Mouse (Mus musculus) midbrain, embryonic 14.5 days (tissue): ENCODE measurements around the gene Gxylt1. TPM values are rescaled to one million over a fixed set of nuclear protein-coding genes. Genes with fewer than 3 reads are reported as not detected.
"Not testable (repeated sequence)": the region's sequence is repeated elsewhere in the genome, so short reads cannot be mapped to it uniquely, and the experiment has no call there.

ENCODE experiments used
- ATAC-seq: fragments of 200-750 bp; cut with Nextera tagmentation; 2 replicates; pipeline ENCODE4 v1.8.0; 2017; ENCODE audit warnings: moderate number of reproducible peaks, moderate library complexity; ENCODE audit not compliant: low FRiP score, low TSS enrichment
- DNase-seq: peaks from one replicate; pipeline ENCODE4 v3.0.0-alpha.2; 2015
- H3K27ac ChIP-seq: fragments of 300-500 bp; sonication (generic); replicated peaks from 2 replicates; pipeline ENCODE4 v1.5.1; 2014; ENCODE audit warnings: mild to moderate bottlenecking, low read depth, low read length, moderate library complexity
- H3K27me3 ChIP-seq: fragments of 300-500 bp; sonication (generic); 2 replicates; pipeline ENCODE4 v1.6.1; 2014; ENCODE audit warnings: low read length, control low read depth, mixed read lengths; ENCODE audit not compliant: control insufficient read depth, insufficient read depth
- H3K36me3 ChIP-seq: fragments of 300-500 bp; sonication (generic); 2 replicates; pipeline ENCODE4 v1.6.1; 2014; ENCODE audit warnings: low read length, control low read depth; ENCODE audit not compliant: control insufficient read depth, insufficient read depth
- H3K4me1 ChIP-seq: fragments of 300-500 bp; sonication (generic); 2 replicates; pipeline ENCODE4 v1.6.1; 2014; ENCODE audit warnings: mild to moderate bottlenecking, antibody characterized with exemption, low read length, control low read depth; ENCODE audit not compliant: control insufficient read depth, insufficient read depth
- H3K4me2 ChIP-seq: fragments of 300-500 bp; sonication (generic); 2 replicates; pipeline ENCODE4 v1.6.1; 2014; ENCODE audit warnings: mild to moderate bottlenecking, low read length, moderate library complexity
- H3K4me3 ChIP-seq: fragments of 300-500 bp; sonication (generic); replicated peaks from 2 replicates; pipeline ENCODE4 v1.5.1; 2014; ENCODE audit warnings: low read depth, low read length
- H3K9ac ChIP-seq: fragments of 300-500 bp; sonication (generic); replicated peaks from 2 replicates; pipeline ENCODE4 v1.6.1; 2014; ENCODE audit warnings: mild to moderate bottlenecking, low read length, moderate library complexity
- H3K9me3 ChIP-seq: fragments of 300-500 bp; sonication (generic); 2 replicates; pipeline ENCODE4 v1.6.1; 2016; ENCODE audit warnings: low read length, control low read depth, mixed read lengths; ENCODE audit not compliant: control insufficient read depth
- WGBS: fragments of 180-500 bp; shearing (Covaris S2); extraction: QIAGEN DNeasy Blood & Tissue Kit; methylation state at CpG from one replicate; pipeline ENCODE4 v1.1.7; 2014; 5-methylcytosine and 5-hydroxymethylcytosine counted together
- polyA plus RNA-seq: library from polyadenylated mRNA; unstranded; fragments of >200 nt; fragmentation: Nextera tagmentation; extraction: Ambion mirVana; gene quantifications from 2 replicates; pipeline ENCODE4 v1.2.1, GENCODE M21; 2014

The Gxylt1 gene
- polyA plus RNA-seq, 1 experiment from 2014 or later: 7.3 TPM

DNA sequence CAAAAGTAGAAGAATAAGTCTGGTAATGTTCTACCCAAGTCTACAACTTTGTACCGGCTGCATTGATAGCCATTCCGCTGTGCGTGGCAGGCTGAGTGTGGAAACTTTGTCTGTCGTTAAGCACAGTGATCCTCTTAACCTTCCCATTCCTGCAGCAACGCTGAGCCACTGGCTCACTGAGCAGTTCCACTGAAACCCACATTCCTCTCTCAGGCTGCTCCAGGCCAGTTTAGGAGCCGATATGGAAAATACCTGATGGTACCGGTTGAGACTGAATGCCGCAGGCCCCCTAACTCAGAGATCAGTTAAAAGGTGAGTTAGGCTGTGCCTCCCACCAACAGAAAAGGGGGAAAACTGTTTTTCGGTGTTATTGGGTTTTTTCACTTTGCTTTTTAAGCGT lies 19.7 kb downstream of the Gxylt1 start:
- no peak overlapping the region for H3K4me3 ChIP-seq
- WGBS: 90% methylated on average over 10 of the region's 10 CpGs
- no peak overlapping the region for H3K9ac ChIP-seq
- H3K27ac ChIP-seq: no peak overlapping the region
- H3K36me3 ChIP-seq: peaks cover 37% of the 10 kb centered on the region
- no peaks in the 10 kb centered on the region for H3K9me3 ChIP-seq
- no peak for DNase-seq
- H3K27me3 ChIP-seq: no peaks in the 10 kb centered on the region
- no peaks in the 10 kb centered on the region for H3K4me1 ChIP-seq
- no peak for ATAC-seq
- H3K4me2 ChIP-seq: no peak overlapping the region

DNA sequence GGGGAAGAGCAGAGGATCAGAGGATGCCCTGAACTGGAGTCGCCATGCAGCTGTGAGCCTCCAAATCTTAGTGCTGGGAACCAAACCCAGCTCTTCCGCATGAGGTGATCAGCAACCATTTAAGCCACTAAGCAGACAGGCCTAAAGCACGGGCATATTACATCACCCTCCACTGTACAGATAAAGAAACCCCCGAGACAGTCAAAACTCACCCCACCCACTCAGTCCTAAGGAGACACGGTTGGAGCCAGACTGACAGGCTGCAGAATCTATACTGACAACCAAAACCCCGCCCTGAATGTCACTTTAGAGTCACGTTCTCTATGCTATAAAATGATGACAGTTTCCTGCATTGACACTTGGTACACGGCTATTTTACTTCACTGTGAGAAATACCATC lies 21.8 kb downstream of the Gxylt1 start:
- H3K4me1 ChIP-seq: no peaks in the 10 kb centered on the region
- no peak overlapping the region for H3K4me3 ChIP-seq
- H3K36me3 ChIP-seq: peaks cover 29% of the 10 kb centered on the region
- DNase-seq (no peak), ATAC-seq (no peak)
- no peaks in the 10 kb centered on the region for H3K27me3 ChIP-seq
- WGBS: 83% methylated on average over 8 of the region's 8 CpGs
- no peak overlapping the region for H3K9ac ChIP-seq
- no peak overlapping the region for H3K27ac ChIP-seq
- H3K4me2 ChIP-seq: no peak overlapping the region
- no peaks in the 10 kb centered on the region for H3K9me3 ChIP-seq

DNA sequence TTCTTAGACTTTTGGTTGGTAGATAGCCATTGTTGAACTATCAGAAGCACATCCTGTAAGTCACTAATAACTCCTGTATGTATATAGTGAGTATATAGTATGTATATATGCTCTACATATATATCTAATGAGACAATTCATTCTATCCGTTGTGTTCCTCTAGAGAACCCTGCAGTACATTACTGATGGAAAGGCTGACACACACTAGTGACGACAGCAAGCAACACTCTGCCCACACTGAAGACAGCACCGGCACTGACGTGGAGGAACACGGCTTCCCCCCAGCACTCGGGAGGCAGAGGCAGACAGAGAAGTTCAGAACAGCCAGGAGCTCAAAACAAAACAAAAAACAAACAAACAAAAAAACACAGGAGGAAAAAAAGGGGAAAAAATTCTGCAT lies 22.6 kb downstream of the Gxylt1 start:
- no peak overlapping the region for H3K27ac ChIP-seq
- no peak for ATAC-seq

DNA sequence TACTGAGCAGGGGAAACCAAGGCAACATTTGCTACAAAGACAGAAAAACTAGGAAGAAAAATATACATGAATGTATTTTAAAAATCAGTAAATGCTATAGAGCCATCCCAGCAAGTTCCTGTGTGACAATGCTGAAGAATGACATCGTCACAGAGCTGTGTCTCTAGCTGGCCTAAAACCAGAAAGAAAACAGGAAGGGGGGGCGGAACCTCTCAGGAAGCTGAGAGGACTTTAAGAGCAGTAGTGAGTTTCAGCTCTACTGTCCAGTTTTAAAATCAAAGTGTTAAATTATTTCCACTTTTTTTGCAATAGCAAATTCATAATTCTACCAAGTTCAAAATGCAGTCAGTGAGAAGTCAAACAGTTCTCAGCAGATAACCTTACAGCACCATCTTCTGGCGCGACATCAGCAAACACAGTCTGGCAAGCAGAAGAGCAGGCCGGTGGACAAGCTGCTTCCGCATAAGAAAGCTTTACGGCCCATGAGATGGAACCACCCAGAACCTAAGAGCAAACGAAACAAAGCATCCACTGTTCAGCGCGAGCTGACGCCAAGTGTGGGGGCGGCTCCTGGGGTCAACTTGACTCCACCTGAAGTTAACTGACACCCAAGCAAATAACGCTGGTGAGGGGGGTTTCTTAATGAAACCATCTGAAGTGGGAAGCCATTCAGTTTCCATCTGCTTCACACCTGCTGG lies 23.3 kb downstream of the Gxylt1 start:
- Histone ChIP-seq H3K36me3 (peaks cover 30% of the 10 kb centered on the region), H3K9me3 (no peaks in the 10 kb centered on the region), H3K4me3 (no peak overlapping the region), H3K4me2 (no peak overlapping the region), H3K27ac (no peak overlapping the region), H3K9ac (no peak overlapping the region), H3K4me1 (no peaks in the 10 kb centered on the region), H3K27me3 (no peaks in the 10 kb centered on the region)
- 87% methylated on average over 13 of the region's 13 CpGs for WGBS
- peak; percentile 53 for DNase-seq
- no peak for ATAC-seq

More for the DNA sequence above, 22.6 kb downstream of the Gxylt1 start:
- H3K36me3 ChIP-seq: peaks cover 28% of the 10 kb centered on the region
- H3K27me3 ChIP-seq: no peaks in the 10 kb centered on the region
- H3K4me2 ChIP-seq: no peak overlapping the region
- no peak overlapping the region for H3K9ac ChIP-seq
- DNase-seq: no peak
- 89% methylated on average over 6 of the region's 6 CpGs for WGBS
- H3K9me3 ChIP-seq: no peaks in the 10 kb centered on the region
- H3K4me1 ChIP-seq: no peaks in the 10 kb centered on the region
- no peak overlapping the region for H3K4me3 ChIP-seq

DNA sequence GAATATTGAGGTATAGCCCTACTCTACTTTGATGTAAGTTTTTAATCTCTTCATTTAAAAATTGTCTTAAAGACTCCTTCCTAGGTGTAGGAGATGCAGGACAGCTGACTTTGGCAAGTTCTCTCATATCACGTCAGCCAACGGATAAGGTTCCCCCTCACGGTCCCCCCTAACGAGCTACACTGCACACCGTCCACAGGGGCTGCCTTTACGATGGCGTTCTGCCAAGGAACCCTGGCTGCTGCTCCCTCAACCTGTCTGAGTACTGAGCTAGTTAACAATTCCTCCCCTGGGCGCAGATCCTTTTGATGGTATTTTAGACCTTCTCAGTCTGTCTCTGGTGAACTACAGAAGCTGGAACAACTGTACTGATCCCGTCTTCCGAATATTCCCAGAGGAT lies 31.8 kb downstream of the Gxylt1 start:
- no peak overlapping the region for H3K9ac ChIP-seq
- no peak for ATAC-seq
- WGBS: 70% methylated on average over 10 of the region's 10 CpGs
- no peaks in the 10 kb centered on the region for H3K4me1 ChIP-seq
- H3K4me2 ChIP-seq: no peak overlapping the region
- no peak for DNase-seq
- no peak overlapping the region for H3K4me3 ChIP-seq
- H3K27ac ChIP-seq: no peak overlapping the region
- H3K27me3 ChIP-seq: no peaks in the 10 kb centered on the region
- peaks cover 43% of the 10 kb centered on the region for H3K36me3 ChIP-seq
- no peaks in the 10 kb centered on the region for H3K9me3 ChIP-seq

DNA sequence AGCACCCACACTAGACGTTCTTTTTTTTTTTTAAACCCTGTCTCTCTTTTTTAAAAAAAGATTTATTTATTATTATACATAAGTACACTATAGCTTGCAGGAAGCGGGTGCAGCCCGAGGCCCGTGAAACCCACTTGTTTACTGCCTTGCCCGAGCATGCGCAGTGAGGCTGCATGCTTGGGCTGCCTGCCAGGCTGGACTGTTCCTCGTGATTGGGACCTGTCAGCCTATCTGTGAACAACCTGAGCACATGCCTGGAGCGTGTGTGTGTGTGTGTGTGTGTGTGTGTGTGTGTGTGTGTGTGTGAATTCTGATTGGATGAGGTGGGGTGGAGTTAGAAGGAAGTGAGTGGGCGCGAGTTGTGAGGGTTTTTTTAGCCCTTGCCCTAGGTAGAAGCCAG lies 38.5 kb downstream of the Gxylt1 start:
- H3K4me1 ChIP-seq, H3K9me3 ChIP-seq, DNase-seq, H3K4me3 ChIP-seq, H3K9ac ChIP-seq, H3K36me3 ChIP-seq, H3K27me3 ChIP-seq, ATAC-seq, H3K27ac ChIP-seq, H3K4me2 ChIP-seq: not testable (repeated sequence)
- 95% methylated on average over 10 of the region's 10 CpGs for WGBS

DNA sequence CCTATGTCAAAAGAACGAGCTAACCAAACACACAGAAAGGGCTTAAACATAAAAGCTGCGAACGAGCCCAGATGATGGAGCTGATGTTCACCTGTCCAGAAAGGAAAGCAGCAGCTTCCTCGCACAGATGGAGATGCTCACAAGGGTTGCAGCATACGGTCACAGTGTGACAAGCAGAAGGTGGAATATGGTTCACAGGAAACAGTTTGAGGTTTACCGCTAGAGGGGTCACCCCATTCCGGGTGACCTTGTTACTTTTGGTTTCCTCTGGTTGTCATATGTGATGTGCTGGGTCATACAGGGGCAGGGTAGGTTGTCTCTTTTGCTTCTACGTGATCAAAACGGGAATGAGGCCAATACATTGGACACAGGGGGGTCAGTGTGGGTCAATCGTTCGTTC lies 46.0 kb downstream of the Gxylt1 start:
- no peak overlapping the region for H3K4me3 ChIP-seq
- H3K27me3 ChIP-seq: no peaks in the 10 kb centered on the region
- DNase-seq (no peak), ATAC-seq (no peak)
- H3K36me3 ChIP-seq: no peaks in the 10 kb centered on the region
- 89% methylated on average over 11 of the region's 11 CpGs for WGBS
- H3K4me1 ChIP-seq: no peaks in the 10 kb centered on the region
- H3K9me3 ChIP-seq: no peaks in the 10 kb centered on the region; the same call in 1 of the 2 replicates
- H3K9ac ChIP-seq: no peak overlapping the region
- no peak overlapping the region for H3K27ac ChIP-seq
- H3K4me2 ChIP-seq: no peak overlapping the region

DNA sequence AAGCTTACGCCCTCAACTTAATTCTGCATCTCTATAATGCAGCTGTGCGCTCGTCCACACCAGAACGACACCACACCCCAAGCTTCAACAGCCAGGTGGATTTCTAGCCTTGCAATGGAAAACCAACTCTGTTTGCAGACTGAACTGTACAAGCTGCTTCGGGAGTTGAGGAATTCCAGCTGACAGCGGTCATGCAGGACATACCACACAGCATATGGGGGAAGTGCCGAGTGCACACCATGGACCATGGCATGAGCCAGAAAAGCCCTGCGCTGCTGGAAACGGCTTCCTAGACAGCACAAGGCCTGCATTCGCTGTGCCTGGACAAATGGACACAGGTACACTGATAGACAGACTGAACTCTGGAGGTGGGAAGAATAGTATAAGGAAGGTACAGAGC lies 46.6 kb downstream of the Gxylt1 start:
- WGBS: 93% methylated on average over 10 of the region's 10 CpGs
- H3K27me3 ChIP-seq: no peaks in the 10 kb centered on the region
- no peak overlapping the region for H3K9ac ChIP-seq
- DNase-seq (no peak), ATAC-seq (no peak)
- no peaks in the 10 kb centered on the region for H3K4me1 ChIP-seq
- H3K4me3 ChIP-seq: no peak overlapping the region
- H3K4me2 ChIP-seq: no peak overlapping the region
- H3K9me3 ChIP-seq: no peaks in the 10 kb centered on the region; the same call in 1 of the 2 replicates
- no peaks in the 10 kb centered on the region for H3K36me3 ChIP-seq
- H3K27ac ChIP-seq: no peak overlapping the region

DNA sequence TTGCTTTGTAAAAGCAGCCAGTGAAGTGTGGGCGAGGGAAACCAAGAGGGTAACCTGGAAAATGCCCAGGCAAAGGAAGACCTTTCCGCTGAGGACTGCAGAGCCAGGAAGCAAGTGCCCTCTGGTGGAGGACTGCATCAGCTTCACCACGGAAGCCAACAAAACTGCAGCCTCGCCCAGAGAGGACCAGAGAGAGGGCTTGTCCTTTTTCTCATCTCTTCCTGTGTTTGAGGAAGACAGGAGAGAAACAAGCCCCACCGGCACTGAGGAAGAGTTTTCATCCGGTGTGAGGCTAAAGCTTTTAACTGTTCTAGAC lies 47.3 kb downstream of the Gxylt1 start:
- no peak overlapping the region for H3K4me2 ChIP-seq
- H3K9ac ChIP-seq: no peak overlapping the region
- DNase-seq: peak; percentile 87
- 25% methylated on average over 6 of the region's 6 CpGs for WGBS
- H3K27ac ChIP-seq: no peak overlapping the region
- H3K9me3 ChIP-seq: no peaks in the 10 kb centered on the region; the same call in 1 of the 2 replicates
- H3K27me3 ChIP-seq: no peaks in the 10 kb centered on the region
- H3K36me3 ChIP-seq: no peaks in the 10 kb centered on the region
- H3K4me1 ChIP-seq: no peaks in the 10 kb centered on the region
- no peak for ATAC-seq
- H3K4me3 ChIP-seq: no peak overlapping the region
